Mouse (Mus musculus): Measurements from ENCODE around the gene Srsf6. TPM values are rescaled to one million over a fixed set of nuclear protein-coding genes. Genes with fewer than 3 reads are reported as not detected.

Gene Srsf6
- polyA plus RNA-seq, 1 experiment from 2014 or later, result 169 TPM

GRCm38 (mm10) chr2:162970896-162971295 is 39.6 kb downstream of the Srsf6 start:
- H3K27ac ChIP-seq, result no peak overlapping the region
- 86% methylated on average over 6 of the region's 6 CpGs for WGBS
- H3K4me2 ChIP-seq, result no peak overlapping the region
- H3K9ac ChIP-seq, result no peak overlapping the region
- peaks cover 25% of the 10 kb centered on the region for H3K4me1 ChIP-seq (replicated peaks)
- no peaks in the 10 kb centered on the region for H3K27me3 ChIP-seq
- no peaks in the 10 kb centered on the region for H3K9me3 ChIP-seq
- H3K4me3 ChIP-seq, result no peak overlapping the region
- H3K36me3 ChIP-seq, result no peaks in the 10 kb centered on the region
- no peak for ATAC-seq (ENCODE audit: low FRiP score)

DNA sequence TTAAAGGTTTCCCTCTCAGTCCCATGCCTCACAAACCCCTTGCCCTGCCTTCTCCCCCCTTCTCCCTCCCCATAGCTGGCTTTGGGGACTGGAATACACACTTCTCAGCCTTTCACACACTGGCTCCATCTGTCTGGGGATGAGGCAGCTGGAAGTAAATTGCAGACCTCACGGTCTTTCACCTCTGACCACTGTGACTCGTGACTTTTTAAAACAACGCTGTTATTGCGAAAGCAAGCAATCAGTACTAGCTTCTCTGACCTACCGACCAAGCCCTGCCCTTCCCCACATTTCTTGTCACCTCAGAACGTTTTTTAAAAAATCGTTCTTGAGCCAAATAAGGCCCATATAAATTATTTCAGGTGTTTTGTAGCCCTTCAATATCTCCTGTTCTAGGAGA is 41.4 kb downstream of the Srsf6 start:
- H3K9ac ChIP-seq, result no peak overlapping the region
- ATAC-seq (ENCODE audit: low FRiP score), result no peak
- WGBS, result 48% methylated on average over 7 of the region's 7 CpGs

DNA sequence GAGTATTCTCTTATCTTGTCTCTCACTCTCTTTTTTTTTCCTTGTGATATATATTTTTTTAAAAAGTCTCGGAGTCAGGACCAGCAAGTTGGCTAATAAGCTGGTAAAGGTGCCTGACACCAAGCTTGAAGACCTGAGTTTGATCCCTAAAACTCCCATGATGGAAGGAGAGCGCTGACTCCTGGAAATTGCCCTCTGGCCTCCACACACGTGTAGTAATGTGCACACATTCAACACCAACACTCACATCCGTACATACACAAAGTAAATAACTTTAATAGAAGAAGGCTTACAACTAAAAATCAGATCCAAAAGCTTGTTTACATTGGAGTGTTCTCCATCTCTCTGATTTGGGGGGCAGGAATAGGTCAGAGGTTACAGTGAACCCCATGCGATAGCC is 41.9 kb downstream of the Srsf6 start:
- H3K9ac ChIP-seq, result no peak overlapping the region
- no peaks in the 10 kb centered on the region for H3K36me3 ChIP-seq
- ATAC-seq (ENCODE audit: low FRiP score), result no peak
- H3K4me2 ChIP-seq, result no peak overlapping the region
- H3K27me3 ChIP-seq, result no peaks in the 10 kb centered on the region
- WGBS, result 63% methylated on average over 5 of the region's 5 CpGs
- peaks cover 32% of the 10 kb centered on the region for H3K4me1 ChIP-seq (replicated peaks)
- H3K9me3 ChIP-seq, result no peaks in the 10 kb centered on the region
- no peak overlapping the region for H3K27ac ChIP-seq
- H3K4me3 ChIP-seq, result no peak overlapping the region

More for the DNA sequence above, 41.4 kb downstream of the Srsf6 start:
- Histone ChIP-seq H3K4me1 (replicated peaks) (peaks cover 32% of the 10 kb centered on the region), H3K9me3 (no peaks in the 10 kb centered on the region), H3K27ac (no peak overlapping the region), H3K27me3 (no peaks in the 10 kb centered on the region), H3K4me2 (no peak overlapping the region), H3K36me3 (no peaks in the 10 kb centered on the region), H3K4me3 (no peak overlapping the region)

GRCm38 (mm10) chr2:162973637-162974036 is 42.3 kb downstream of the Srsf6 start:
- 5% methylated on average over 11 of the region's 11 CpGs for WGBS
- Histone ChIP-seq H3K4me1 (replicated peaks) (peaks cover 32% of the 10 kb centered on the region), H3K27ac (no peak overlapping the region), H3K9ac (0 out of 2 replicates have a peak overlapping the region, but pooled peaks have one; percentile 16), H3K4me3 (no peak overlapping the region), H3K27me3 (no peaks in the 10 kb centered on the region), H3K36me3 (no peaks in the 10 kb centered on the region), H3K4me2 (0 out of 2 replicates have a peak overlapping the region, but pooled peaks have one; percentile 3), H3K9me3 (no peaks in the 10 kb centered on the region)
- no peak for ATAC-seq (ENCODE audit: low FRiP score)

GRCm38 (mm10) chr2:162975157-162975775 is 43.9 kb downstream of the Srsf6 start:
- H3K36me3 ChIP-seq, result no peaks in the 10 kb centered on the region
- H3K9ac ChIP-seq, result no peak overlapping the region
- H3K4me2 ChIP-seq, result no peak overlapping the region
- H3K9me3 ChIP-seq, result no peaks in the 10 kb centered on the region
- no peaks in the 10 kb centered on the region for H3K27me3 ChIP-seq
- 72% methylated on average over 11 of the region's 11 CpGs for WGBS
- ATAC-seq (ENCODE audit: low FRiP score), result peak; percentile 54
- no peak overlapping the region for H3K4me3 ChIP-seq
- no peak overlapping the region for H3K27ac ChIP-seq
- H3K4me1 ChIP-seq (replicated peaks), result peaks cover 32% of the 10 kb centered on the region

DNA sequence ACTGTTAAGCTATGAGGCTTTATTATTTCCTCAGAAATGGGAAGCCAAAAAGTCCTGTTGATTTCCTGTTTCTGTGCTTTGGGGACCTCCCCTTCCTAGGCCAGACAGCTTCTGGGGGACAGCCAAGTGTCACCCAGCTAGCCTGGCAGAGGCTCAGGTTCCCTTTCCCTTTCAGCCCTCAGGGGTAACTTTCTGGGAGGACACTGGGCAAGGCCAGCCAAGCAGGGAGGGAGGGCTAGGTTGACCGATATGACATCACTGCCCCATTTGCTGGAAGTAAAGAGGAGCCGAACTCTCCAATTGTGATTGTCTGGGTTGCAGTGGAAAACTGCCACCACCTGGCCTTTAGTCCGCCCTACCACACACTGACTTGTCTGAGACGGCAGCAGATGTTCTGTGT is 44.7 kb downstream of the Srsf6 start:
- H3K4me3 ChIP-seq, result no peak overlapping the region

GRCm38 (mm10) chr2:162984381-162984780 is 53.1 kb downstream of the Srsf6 start:
- 92% methylated on average over 6 of the region's 6 CpGs for WGBS
- Histone ChIP-seq H3K4me1 (replicated peaks) (no peaks in the 10 kb centered on the region), H3K36me3 (no peaks in the 10 kb centered on the region), H3K27ac (no peak overlapping the region), H3K27me3 (0 out of 2 replicates have a peak, but pooled peaks cover 8% of the 10 kb centered on the region), H3K4me3 (no peak overlapping the region), H3K9ac (no peak overlapping the region), H3K4me2 (no peak overlapping the region), H3K9me3 (no peaks in the 10 kb centered on the region)
- no peak for ATAC-seq (ENCODE audit: low FRiP score)

More for the DNA sequence above, 44.7 kb downstream of the Srsf6 start:
- Histone ChIP-seq H3K9me3 (no peaks in the 10 kb centered on the region), H3K36me3 (no peaks in the 10 kb centered on the region), H3K4me1 (replicated peaks) (peaks cover 32% of the 10 kb centered on the region), H3K4me2 (no peak overlapping the region), H3K27ac (0 out of 2 replicates have a peak overlapping the region, but pooled peaks have one; percentile 12), H3K9ac (no peak overlapping the region), H3K27me3 (no peaks in the 10 kb centered on the region)
- WGBS, result 62% methylated on average over 4 of the region's 4 CpGs
- no peak for ATAC-seq (ENCODE audit: low FRiP score)

DNA sequence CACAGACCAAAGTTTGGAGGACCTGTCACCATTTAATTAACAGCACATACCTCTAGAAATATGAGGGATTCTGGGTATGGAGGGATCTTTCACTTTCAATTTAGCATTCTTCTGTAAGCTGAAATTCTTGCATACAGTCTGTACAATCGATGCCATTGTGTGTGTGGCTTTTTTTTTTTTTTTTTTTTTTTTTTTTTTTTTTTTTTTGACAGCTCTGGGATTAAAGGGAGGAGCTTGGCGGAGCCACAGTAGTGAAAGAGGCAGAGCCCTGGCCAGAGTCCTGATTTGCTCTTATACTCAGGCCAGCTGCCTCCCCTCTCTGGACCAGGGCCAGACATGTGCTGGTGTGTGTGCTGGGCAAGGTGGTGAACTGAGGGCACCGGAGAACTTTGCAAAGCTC is 54.6 kb downstream of the Srsf6 start:
- WGBS, result 59% methylated on average over 3 of the region's 3 CpGs
- Histone ChIP-seq H3K36me3 (no peaks in the 10 kb centered on the region), H3K27ac (no peak overlapping the region), H3K27me3 (0 out of 2 replicates have a peak, but pooled peaks cover 8% of the 10 kb centered on the region), H3K4me2 (no peak overlapping the region), H3K9me3 (no peaks in the 10 kb centered on the region), H3K4me3 (no peak overlapping the region), H3K9ac (no peak overlapping the region), H3K4me1 (replicated peaks) (no peaks in the 10 kb centered on the region)
- ATAC-seq (ENCODE audit: low FRiP score), result no peak

Other genes starting within 250 kb of the Srsf6 start
- 0.69 and 1.3 TPM in 2 replicates for gene L3mbtl1, start 11.9 kb downstream of the Srsf6 start, polyA plus RNA-seq (2015; fragmentation: Nextera tagmentation; extraction: Ambion mirVana)
- gene Sgk2, start 55.8 kb downstream of the Srsf6 start, polyA plus RNA-seq (2015; fragmentation: Nextera tagmentation; extraction: Ambion mirVana), result 0.09 and 0.17 TPM in 2 replicates
- 41.1 and 43.7 TPM in 2 replicates for gene Ift52, start 85.8 kb downstream of the Srsf6 start, polyA plus RNA-seq (2015; fragmentation: Nextera tagmentation; extraction: Ambion mirVana)
- 6.3 and 6.5 TPM in 2 replicates for gene Mybl2, start 123.2 kb downstream of the Srsf6 start, polyA plus RNA-seq (2015; fragmentation: Nextera tagmentation; extraction: Ambion mirVana)
- gene Gtsf1l, start 156.3 kb downstream of the Srsf6 start, polyA plus RNA-seq (2015; fragmentation: Nextera tagmentation; extraction: Ambion mirVana), result 0.25 TPM in 1 of 2 replicates, not detected in the other